Mouse (Mus musculus) neural tube, embryonic 10.5 days (tissue): Measurements from ENCODE around the gene Psmc5.

Experiments
- DNase-seq: peaks from one replicate; pipeline ENCODE4 v3.0.0-alpha.2; 2017; ENCODE audit warnings: low spot score; ENCODE audit errors: extremely low spot score

Gene Psmc5

DNA sequence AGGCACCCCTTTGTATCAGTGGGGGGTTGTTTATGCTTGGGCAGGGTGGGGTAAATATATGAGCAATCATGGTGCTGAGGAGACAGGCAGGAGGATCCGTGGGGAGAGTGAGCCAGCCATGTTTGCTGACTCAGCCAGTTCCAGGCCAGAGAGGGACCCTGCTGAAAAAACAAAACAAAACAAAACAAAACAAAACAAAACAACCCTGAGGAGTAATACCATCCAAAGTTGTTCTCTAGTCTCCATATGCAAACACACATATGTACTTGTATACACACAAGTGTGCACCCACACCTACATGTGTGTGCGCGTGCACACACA is 50.1 kb downstream of the Psmc5 start:
- DNase-seq, result no peak

DNA sequence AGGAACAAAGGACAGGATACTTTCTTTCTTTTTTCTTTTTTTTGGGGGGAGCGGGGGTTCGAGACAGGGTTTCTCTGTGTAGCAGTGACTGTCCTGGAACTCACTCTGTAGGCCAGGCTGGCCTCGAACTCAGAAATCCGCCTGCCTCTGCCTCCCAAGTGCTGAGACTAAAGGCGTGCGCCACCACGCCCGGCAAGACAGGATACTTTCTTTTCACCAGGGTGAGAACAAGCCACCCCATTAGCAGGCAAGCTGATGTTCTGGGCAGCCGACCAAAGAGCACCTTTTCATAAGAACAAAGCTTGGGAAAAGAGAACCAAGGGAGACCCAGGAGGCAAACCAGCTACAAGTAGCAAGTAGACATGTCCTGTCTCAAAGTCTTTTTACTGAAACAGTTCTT is 50.8 kb downstream of the Psmc5 start:
- no peak for DNase-seq

DNA sequence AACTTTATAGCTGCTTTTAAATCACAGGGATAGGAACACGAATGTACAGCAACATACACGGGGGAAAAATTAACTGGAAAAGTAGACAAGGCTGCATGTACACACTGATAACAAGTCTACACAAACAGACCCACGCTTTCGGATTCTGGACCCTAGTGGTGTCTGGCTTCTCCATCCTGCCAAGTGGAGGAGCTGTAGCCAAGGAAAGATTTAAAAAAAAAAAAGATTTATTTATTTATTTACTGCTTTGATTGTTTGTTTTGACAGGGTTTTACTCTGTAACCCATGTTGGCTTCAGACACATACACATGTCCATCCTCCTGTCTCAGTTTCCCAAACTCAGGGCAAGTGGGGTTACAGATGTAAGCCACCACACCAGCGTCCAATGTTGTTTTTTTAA is 51.5 kb downstream of the Psmc5 start:
- no peak for DNase-seq

DNA sequence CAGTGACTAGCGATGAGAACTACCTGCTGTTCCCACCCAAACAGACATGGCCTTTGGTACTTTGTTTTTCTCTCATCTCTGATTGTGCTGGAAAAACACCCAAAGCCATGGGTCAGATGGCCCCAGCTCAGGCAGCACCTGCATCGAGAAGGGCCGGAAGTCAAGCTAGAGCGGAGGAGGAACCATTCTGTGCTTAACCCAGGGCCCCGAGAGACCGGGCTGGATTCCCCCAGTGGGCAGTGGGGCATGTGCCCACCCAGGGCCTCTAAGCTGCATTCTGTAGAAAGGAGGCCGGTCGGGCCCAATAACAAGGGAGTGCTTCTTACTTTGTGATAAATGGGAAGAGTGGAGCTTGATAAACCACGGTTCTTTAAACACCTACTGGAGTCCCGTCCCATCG is 52.2 kb downstream of the Psmc5 start:
- DNase-seq, result no peak

DNA sequence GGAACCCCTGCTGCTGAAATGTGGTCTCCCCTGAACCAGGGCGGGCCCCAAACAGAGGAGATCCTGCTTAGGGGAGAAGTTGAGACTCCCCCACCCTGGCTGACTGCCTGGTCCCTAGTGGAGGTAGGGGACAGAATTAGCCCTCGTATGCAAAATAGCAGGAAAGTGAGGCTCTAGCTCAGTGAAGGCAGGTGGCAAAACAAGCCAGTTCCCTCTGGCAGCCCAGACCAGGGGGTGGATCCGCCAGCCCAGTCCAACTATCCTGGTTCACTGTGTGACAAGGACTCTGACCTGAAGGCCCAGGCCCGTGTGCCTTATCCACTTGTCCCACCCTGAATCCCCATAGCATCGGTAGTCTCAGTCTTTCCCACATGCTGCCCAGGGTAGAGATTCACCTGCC is 54.2 kb downstream of the Psmc5 start:
- DNase-seq, result no peak
